Mouse (Mus musculus) liver, adult 2 months (tissue): ENCODE measurements around the gene Dnaja3.

ENCODE experiments used
- CTCF ChIP-seq: fragments of 200-500 bp; IDR thresholded peaks from 2 replicates; pipeline ENCODE4 v1.5.1; 2011; ENCODE audit warnings: low read depth, low read length, control low read depth
- POLR2A ChIP-seq: fragments of 200-500 bp; IDR thresholded peaks from 2 replicates; pipeline ENCODE4 v1.6.1; 2011; ENCODE audit warnings: low read length, control low read depth; ENCODE audit not compliant: insufficient read depth; ENCODE audit errors: extremely low read depth

GRCm38 (mm10) chr16:4722915-4723209, 83.1 kb downstream of the Dnaja3 start:
- TF ChIP-seq POLR2A, result no peak
- no peak for TF ChIP-seq CTCF
